Mouse (Mus musculus) liver, embryonic 15.5 days (tissue): ENCODE measurements at regions not wholly inside any gene's neighbourhood (a gene's known extent, or its start where the extent isn't known, plus 50 kb on each side); places are given as distances from the start of the nearest gene placed in this dataset.

Experiments used
- ATAC-seq: fragments of 200-750 bp; cut with Nextera tagmentation; 2 replicates; pipeline ENCODE4 v1.8.0; 2017; ENCODE audit warnings: moderate number of reproducible peaks, mild to moderate bottlenecking, moderate library complexity; ENCODE audit not compliant: insufficient read depth
- H3K27ac ChIP-seq: fragments of 300-500 bp; sonication (generic); replicated peaks from 2 replicates; pipeline ENCODE4 v1.5.1; 2015; ENCODE audit warnings: mild to moderate bottlenecking, inconsistent platforms
- H3K27me3 ChIP-seq: fragments of 300-500 bp; sonication (generic); 2 replicates; pipeline ENCODE4 v1.6.1; 2015; ENCODE audit warnings: mild to moderate bottlenecking, inconsistent platforms
- H3K36me3 ChIP-seq: fragments of 300-500 bp; sonication (generic); replicated peaks from 2 replicates; pipeline ENCODE4 v1.6.1; 2015; ENCODE audit warnings: moderate library complexity, mild to moderate bottlenecking, inconsistent platforms
- H3K4me1 ChIP-seq: fragments of 300-500 bp; sonication (generic); replicated peaks from 2 replicates; pipeline ENCODE4 v1.6.1; 2015; ENCODE audit warnings: inconsistent platforms
- H3K4me2 ChIP-seq: fragments of 300-500 bp; sonication (generic); 2 replicates; pipeline ENCODE4 v1.6.1; 2015; ENCODE audit warnings: moderate library complexity, mild to moderate bottlenecking, inconsistent platforms
- H3K4me3 ChIP-seq: fragments of 300-500 bp; sonication (generic); replicated peaks from 2 replicates; pipeline ENCODE4 v1.5.1; 2015; ENCODE audit warnings: mild to moderate bottlenecking, inconsistent platforms
- H3K9ac ChIP-seq: fragments of 300-500 bp; sonication (generic); 2 replicates; pipeline ENCODE4 v1.6.1; 2015; ENCODE audit warnings: moderate library complexity, mild to moderate bottlenecking, inconsistent platforms
- H3K9me3 ChIP-seq: fragments of 300-500 bp; sonication (generic); replicated peaks from 2 replicates; pipeline ENCODE4 v1.6.1; 2016; ENCODE audit warnings: inconsistent platforms
- WGBS: fragments of 180-500 bp; shearing (Covaris S2); methylation state at CpG from one replicate; pipeline ENCODE4 v1.1.7; 2015; ENCODE audit warnings: mixed read lengths; ENCODE audit not compliant: insufficient replicate concordance; 5-methylcytosine and 5-hydroxymethylcytosine counted together

- H3K27me3 ChIP-seq: no peaks in the 10 kb centered on the region
- no peak overlapping the region for H3K4me3 ChIP-seq
- no peaks in the 10 kb centered on the region for H3K36me3 ChIP-seq
- H3K4me2 ChIP-seq: no peak overlapping the region
- H3K9me3 ChIP-seq: no peaks in the 10 kb centered on the region
- no peak overlapping the region for H3K9ac ChIP-seq
- WGBS: 63% methylated on average over 6 of the region's 6 CpGs
- no peak overlapping the region for H3K27ac ChIP-seq
- no peaks in the 10 kb centered on the region for H3K4me1 ChIP-seq
- ATAC-seq: no peak
Measured at GRCm38 (mm10) chr12:54382061-54382460, 178.4 kb upstream of the Egln3 start.

GRCm38 (mm10) chr12:54380322-54380721 is 176.7 kb upstream of the Egln3 start:
- no peaks in the 10 kb centered on the region for H3K4me1 ChIP-seq
- no peak overlapping the region for H3K4me3 ChIP-seq
- H3K9ac ChIP-seq: no peak overlapping the region
- no peaks in the 10 kb centered on the region for H3K27me3 ChIP-seq
- H3K36me3 ChIP-seq: no peaks in the 10 kb centered on the region
- WGBS: 67% methylated on average over 5 of the region's 5 CpGs
- H3K4me2 ChIP-seq: no peak overlapping the region
- H3K27ac ChIP-seq: no peak overlapping the region
- no peaks in the 10 kb centered on the region for H3K9me3 ChIP-seq
- no peak for ATAC-seq

DNA sequence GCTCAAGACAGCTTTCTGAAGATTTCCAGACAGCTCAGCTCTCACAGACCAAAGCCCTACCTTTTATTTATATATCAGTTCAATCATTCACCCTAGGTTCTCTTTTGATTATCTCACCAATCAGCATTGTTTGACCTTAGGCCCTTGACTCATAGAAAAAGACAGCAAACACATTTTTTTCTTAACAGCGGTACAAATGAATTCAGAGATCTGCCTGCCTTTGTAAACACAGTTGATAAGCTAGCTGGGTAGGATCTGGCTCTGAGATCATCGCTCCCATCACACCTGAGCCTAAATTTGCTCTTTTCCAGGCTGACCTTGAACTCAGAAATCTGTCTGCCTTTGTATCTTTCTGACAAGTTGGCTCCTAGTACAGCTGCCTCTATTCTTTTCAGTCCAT is 174.9 kb upstream of the Egln3 start:
- Histone ChIP-seq H3K4me2 (no peak overlapping the region), H3K27ac (no peak overlapping the region), H3K9ac (no peak overlapping the region), H3K4me1 (no peaks in the 10 kb centered on the region), H3K4me3 (no peak overlapping the region), H3K9me3 (no peaks in the 10 kb centered on the region), H3K27me3 (no peaks in the 10 kb centered on the region), H3K36me3 (no peaks in the 10 kb centered on the region)
- ATAC-seq: no peak
- whole genome bisulfite sequencing: 66% methylated on average over 2 of the region's 2 CpGs

- Histone ChIP-seq H3K4me2 (no peak overlapping the region), H3K36me3 (no peaks in the 10 kb centered on the region), H3K9ac (no peak overlapping the region), H3K27me3 (no peaks in the 10 kb centered on the region), H3K4me1 (no peaks in the 10 kb centered on the region), H3K4me3 (no peak overlapping the region), H3K27ac (no peak overlapping the region), H3K9me3 (no peaks in the 10 kb centered on the region)
- no peak for ATAC-seq
- 41% methylated on average over 4 of the region's 4 CpGs for WGBS
Measured at GRCm38 (mm10) chr12:54374060-54374459, 170.4 kb upstream of the Egln3 start.

- Histone ChIP-seq H3K4me3 (no peak overlapping the region), H3K9ac (no peak overlapping the region), H3K9me3 (no peaks in the 10 kb centered on the region), H3K4me1 (no peaks in the 10 kb centered on the region), H3K36me3 (no peaks in the 10 kb centered on the region), H3K27ac (no peak overlapping the region), H3K27me3 (no peaks in the 10 kb centered on the region), H3K4me2 (no peak overlapping the region)
- no peak for ATAC-seq
- WGBS: 34% methylated on average over 5 of the region's 5 CpGs
Measured at GRCm38 (mm10) chr12:54369217-54369616, 165.6 kb upstream of the Egln3 start.

DNA sequence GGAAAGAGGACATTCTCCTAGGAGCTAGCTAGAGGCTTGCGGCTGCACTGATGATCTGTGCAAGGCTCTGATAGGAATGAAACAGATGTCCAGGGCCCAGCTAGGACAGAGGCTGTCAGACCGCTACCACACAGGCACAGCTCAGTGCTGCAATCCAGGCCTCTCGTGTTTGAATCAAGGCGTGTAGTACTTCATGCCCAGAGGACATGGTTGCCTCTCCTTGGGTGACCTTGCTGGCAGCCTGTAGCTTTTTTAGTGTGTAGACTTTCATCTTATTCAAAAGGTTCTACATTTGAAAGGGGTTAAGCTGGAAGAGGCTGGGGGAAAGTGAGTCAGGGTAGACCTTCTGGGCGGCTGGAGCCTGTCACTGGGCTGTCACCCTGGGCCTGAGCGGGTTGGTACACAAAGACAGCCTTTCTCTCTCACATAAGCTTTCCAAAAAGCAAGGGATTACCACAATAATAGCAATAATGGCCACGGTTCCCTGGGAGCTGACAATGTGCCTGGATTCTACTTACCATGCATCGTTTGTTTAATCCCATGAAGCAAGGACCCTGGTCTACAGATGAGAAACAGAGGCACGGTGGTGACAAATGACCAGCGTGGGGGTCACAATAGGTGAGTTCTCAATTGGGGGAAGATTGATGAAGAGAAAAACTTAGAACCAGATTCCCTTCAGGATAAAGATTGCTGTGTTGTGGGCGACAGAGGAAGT is 160.9 kb upstream of the Egln3 start:
- WGBS: 66% methylated on average over 11 of the region's 11 CpGs
- ATAC-seq: no peak
- Histone ChIP-seq H3K27me3 (no peaks in the 10 kb centered on the region), H3K36me3 (no peaks in the 10 kb centered on the region), H3K27ac (no peak overlapping the region), H3K9me3 (no peaks in the 10 kb centered on the region), H3K4me2 (no peak overlapping the region), H3K4me1 (no peaks in the 10 kb centered on the region), H3K4me3 (no peak overlapping the region), H3K9ac (no peak overlapping the region)

- Histone ChIP-seq H3K9me3 (no peaks in the 10 kb centered on the region), H3K36me3 (no peaks in the 10 kb centered on the region), H3K4me2 (no peak overlapping the region), H3K4me1 (no peaks in the 10 kb centered on the region), H3K4me3 (no peak overlapping the region), H3K27ac (no peak overlapping the region), H3K27me3 (no peaks in the 10 kb centered on the region), H3K9ac (no peak overlapping the region)
- ATAC-seq: no peak
- WGBS: 66% methylated on average over 4 of the region's 4 CpGs
Measured at GRCm38 (mm10) chr12:54361762-54362161, 158.1 kb upstream of the Egln3 start.

DNA sequence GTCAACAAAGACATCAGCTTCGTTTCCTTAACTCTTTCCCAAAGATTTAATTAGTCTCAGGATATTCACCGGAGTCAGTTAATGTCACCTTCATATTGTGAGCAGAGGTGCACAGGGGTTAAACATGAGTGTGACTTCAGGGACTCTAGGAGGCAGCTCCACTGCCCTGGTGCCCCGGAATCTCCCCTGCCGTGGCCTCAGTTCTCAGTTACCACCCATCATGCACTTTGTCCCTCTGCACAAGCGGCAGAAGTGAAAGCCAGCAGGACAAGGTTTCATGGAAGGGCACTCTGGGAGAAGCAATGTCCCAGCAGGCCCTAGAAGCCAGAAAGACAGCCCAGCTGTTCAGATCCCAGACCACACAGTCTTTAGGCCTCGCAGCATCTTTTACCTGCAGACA is 150.5 kb upstream of the Egln3 start:
- Histone ChIP-seq H3K27me3 (no peaks in the 10 kb centered on the region), H3K36me3 (no peaks in the 10 kb centered on the region), H3K4me1 (no peaks in the 10 kb centered on the region), H3K9ac (no peak overlapping the region), H3K9me3 (no peaks in the 10 kb centered on the region), H3K27ac (no peak overlapping the region), H3K4me3 (no peak overlapping the region), H3K4me2 (no peak overlapping the region)
- WGBS: 58% methylated on average over 6 of the region's 6 CpGs
- no peak for ATAC-seq

- ATAC-seq: no peak
- H3K4me3 ChIP-seq: no peak overlapping the region
- H3K9ac ChIP-seq: no peak overlapping the region
- H3K27ac ChIP-seq: no peak overlapping the region
- H3K27me3 ChIP-seq: no peaks in the 10 kb centered on the region
- no peak overlapping the region for H3K4me2 ChIP-seq
- H3K4me1 ChIP-seq: no peaks in the 10 kb centered on the region
- 54% methylated on average over 7 of the region's 7 CpGs for WGBS
- no peaks in the 10 kb centered on the region for H3K36me3 ChIP-seq
- no peaks in the 10 kb centered on the region for H3K9me3 ChIP-seq
Measured at GRCm38 (mm10) chr12:54353694-54354093, 150.0 kb upstream of the Egln3 start.

DNA sequence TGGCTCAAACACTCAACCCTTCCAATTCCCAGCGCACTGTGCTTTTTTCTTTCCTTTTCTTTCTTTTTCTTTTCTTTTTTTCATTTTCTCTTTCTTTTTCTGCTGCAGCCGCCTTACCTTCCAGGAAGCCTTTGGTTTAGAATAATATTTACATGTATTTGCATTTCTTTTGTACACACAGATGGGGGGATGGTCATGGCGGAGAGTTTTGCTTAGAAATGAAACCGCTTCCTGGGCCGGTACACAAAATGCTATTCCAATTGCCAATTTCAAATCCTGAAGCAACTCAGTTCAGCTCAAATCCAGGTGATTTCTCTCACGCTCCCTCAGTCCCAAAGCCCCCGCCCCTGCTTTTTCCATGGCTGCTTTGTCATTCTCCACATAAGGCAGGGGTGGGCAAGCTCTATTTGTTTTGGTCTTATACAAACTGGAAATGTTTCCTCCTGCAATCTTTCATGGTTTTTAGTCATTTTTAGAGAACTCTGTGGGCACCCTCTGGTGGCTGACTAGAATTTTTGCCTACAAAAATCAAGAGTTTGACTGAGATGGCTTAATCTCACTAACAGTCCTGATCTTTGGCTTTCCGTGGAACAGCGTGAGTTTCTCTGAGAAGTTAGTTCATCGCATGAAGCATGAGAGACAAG is 149.4 kb upstream of the Egln3 start:
- H3K9ac ChIP-seq: no peak overlapping the region
- no peak overlapping the region for H3K4me3 ChIP-seq
- no peak for ATAC-seq
- no peaks in the 10 kb centered on the region for H3K36me3 ChIP-seq
- 62% methylated on average over 10 of the region's 10 CpGs for WGBS
- no peak overlapping the region for H3K4me2 ChIP-seq
- H3K4me1 ChIP-seq: no peaks in the 10 kb centered on the region
- H3K27ac ChIP-seq: no peak overlapping the region
- no peaks in the 10 kb centered on the region for H3K27me3 ChIP-seq
- no peaks in the 10 kb centered on the region for H3K9me3 ChIP-seq

DNA sequence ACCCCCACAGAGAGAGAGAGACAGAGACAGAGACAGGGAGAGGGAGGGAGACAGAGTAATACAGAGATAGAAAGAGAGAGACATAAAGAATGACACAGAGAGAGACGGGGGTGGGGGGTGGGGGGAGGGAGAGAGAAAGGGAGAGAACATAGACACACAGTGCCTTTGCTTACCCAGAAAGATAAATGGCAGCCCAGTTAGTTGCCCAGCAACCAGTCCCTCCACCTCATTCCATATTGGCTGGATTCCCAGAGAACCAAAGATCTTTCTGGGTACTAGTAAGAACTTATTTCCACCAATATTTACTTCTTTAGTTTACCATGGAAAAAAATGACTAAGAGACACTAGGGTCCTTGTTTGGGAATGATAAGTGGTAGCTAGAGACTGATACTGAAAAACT is 146.6 kb upstream of the Egln3 start:
- 60% methylated on average over 1 of the region's 1 CpGs for WGBS
- no peak overlapping the region for H3K9ac ChIP-seq
- no peak overlapping the region for H3K4me3 ChIP-seq
- H3K9me3 ChIP-seq: no peaks in the 10 kb centered on the region
- ATAC-seq: no peak
- no peaks in the 10 kb centered on the region for H3K36me3 ChIP-seq
- no peak overlapping the region for H3K27ac ChIP-seq
- H3K27me3 ChIP-seq: no peaks in the 10 kb centered on the region
- no peak overlapping the region for H3K4me2 ChIP-seq
- no peaks in the 10 kb centered on the region for H3K4me1 ChIP-seq

DNA sequence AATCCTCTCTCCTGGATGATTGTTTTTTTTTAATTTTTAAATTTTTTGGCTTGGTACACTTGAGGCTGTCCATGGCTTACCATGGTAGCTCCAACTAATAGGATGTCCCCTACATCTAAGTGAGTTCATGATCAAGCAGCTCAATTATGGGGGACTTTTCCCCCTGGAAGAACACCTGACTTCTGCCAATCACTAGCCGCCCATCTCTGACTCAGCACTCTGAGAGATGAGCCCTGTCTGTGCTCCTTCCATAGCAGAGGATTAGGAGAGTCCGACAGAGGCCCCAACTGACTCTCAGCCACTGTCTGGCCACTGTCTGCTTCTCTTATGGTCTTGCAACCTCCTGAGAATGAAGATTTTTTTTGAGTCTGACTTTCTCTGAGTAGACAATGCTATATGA is 145.7 kb upstream of the Egln3 start:
- Histone ChIP-seq H3K4me1 (no peaks in the 10 kb centered on the region), H3K36me3 (no peaks in the 10 kb centered on the region), H3K4me3 (no peak overlapping the region), H3K9ac (no peak overlapping the region), H3K9me3 (no peaks in the 10 kb centered on the region), H3K4me2 (no peak overlapping the region), H3K27me3 (no peaks in the 10 kb centered on the region), H3K27ac (no peak overlapping the region)
- no peak for ATAC-seq
- 33% methylated on average over 2 of the region's 2 CpGs for WGBS
